Mouse (Mus musculus) midbrain, embryonic 14.5 days (tissue): Measurements from ENCODE around the gene Gm10392. TPM values are rescaled to one million over a fixed set of nuclear protein-coding genes. Genes with fewer than 3 reads are reported as not detected.

ENCODE experiments used
- ATAC-seq: fragments of 200-750 bp; cut with Nextera tagmentation; 2 replicates; pipeline ENCODE4 v1.8.0; 2017; ENCODE audit warnings: moderate number of reproducible peaks, moderate library complexity; ENCODE audit not compliant: low FRiP score, low TSS enrichment
- DNase-seq: peaks from one replicate; pipeline ENCODE4 v3.0.0-alpha.2; 2015
- H3K27ac ChIP-seq: fragments of 300-500 bp; sonication (generic); replicated peaks from 2 replicates; pipeline ENCODE4 v1.5.1; 2014; ENCODE audit warnings: mild to moderate bottlenecking, low read depth, low read length, moderate library complexity
- H3K27me3 ChIP-seq: fragments of 300-500 bp; sonication (generic); 2 replicates; pipeline ENCODE4 v1.6.1; 2014; ENCODE audit warnings: low read length, control low read depth, mixed read lengths; ENCODE audit not compliant: control insufficient read depth, insufficient read depth
- H3K36me3 ChIP-seq: fragments of 300-500 bp; sonication (generic); 2 replicates; pipeline ENCODE4 v1.6.1; 2014; ENCODE audit warnings: low read length, control low read depth; ENCODE audit not compliant: control insufficient read depth, insufficient read depth
- H3K4me1 ChIP-seq: fragments of 300-500 bp; sonication (generic); 2 replicates; pipeline ENCODE4 v1.6.1; 2014; ENCODE audit warnings: mild to moderate bottlenecking, antibody characterized with exemption, low read length, control low read depth; ENCODE audit not compliant: control insufficient read depth, insufficient read depth
- H3K4me2 ChIP-seq: fragments of 300-500 bp; sonication (generic); 2 replicates; pipeline ENCODE4 v1.6.1; 2014; ENCODE audit warnings: mild to moderate bottlenecking, low read length, moderate library complexity
- H3K4me3 ChIP-seq: fragments of 300-500 bp; sonication (generic); replicated peaks from 2 replicates; pipeline ENCODE4 v1.5.1; 2014; ENCODE audit warnings: low read depth, low read length
- H3K9ac ChIP-seq: fragments of 300-500 bp; sonication (generic); replicated peaks from 2 replicates; pipeline ENCODE4 v1.6.1; 2014; ENCODE audit warnings: mild to moderate bottlenecking, low read length, moderate library complexity
- H3K9me3 ChIP-seq: fragments of 300-500 bp; sonication (generic); 2 replicates; pipeline ENCODE4 v1.6.1; 2016; ENCODE audit warnings: low read length, control low read depth, mixed read lengths; ENCODE audit not compliant: control insufficient read depth
- WGBS: fragments of 180-500 bp; shearing (Covaris S2); extraction: QIAGEN DNeasy Blood & Tissue Kit; methylation state at CpG from one replicate; pipeline ENCODE4 v1.1.7; 2014; 5-methylcytosine and 5-hydroxymethylcytosine counted together
- polyA plus RNA-seq: library from polyadenylated mRNA; unstranded; fragments of >200 nt; fragmentation: Nextera tagmentation; extraction: Ambion mirVana; gene quantifications from 2 replicates; pipeline ENCODE4 v1.2.1, GENCODE M21; 2014

Gene Gm10392
- polyA plus RNA-seq, 1 experiment from 2014 or later = not detected

GRCm38 (mm10) chr11:77502481-77502880, 16.5 kb downstream of the Gm10392 start:
- peaks cover 83% of the 10 kb centered on the region for H3K36me3 ChIP-seq
- peaks cover 13% of the 10 kb centered on the region; the same call in 1 of the 2 replicates for H3K4me1 ChIP-seq
- ATAC-seq (no peak), DNase-seq (no peak)
- no peak overlapping the region for H3K4me3 ChIP-seq
- H3K9ac ChIP-seq = no peak overlapping the region
- H3K9me3 ChIP-seq = no peaks in the 10 kb centered on the region
- H3K27ac ChIP-seq = no peak overlapping the region
- no peak overlapping the region for H3K4me2 ChIP-seq
- 88% methylated on average over 6 of the region's 6 CpGs for WGBS
- no peaks in the 10 kb centered on the region for H3K27me3 ChIP-seq

DNA sequence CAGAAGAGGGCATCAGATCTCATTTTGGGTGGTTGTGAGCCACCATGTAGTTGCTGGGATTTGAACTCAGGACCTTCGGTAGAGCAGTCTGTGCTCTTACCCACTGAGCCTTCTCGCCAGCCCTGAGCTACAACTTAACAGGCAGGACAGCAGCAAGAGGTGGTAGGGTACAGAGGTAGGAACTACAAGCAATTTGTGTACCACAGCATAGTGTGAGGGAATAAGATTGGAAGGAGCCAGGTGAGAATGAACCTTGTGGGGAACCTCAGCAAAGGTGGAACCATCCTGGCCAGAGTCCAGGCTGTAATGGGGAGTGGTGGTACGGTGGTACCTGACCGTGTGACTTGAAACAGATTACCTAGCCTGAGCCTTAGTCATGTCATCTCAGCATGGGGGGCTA, 17.0 kb downstream of the Gm10392 start:
- Histone ChIP-seq H3K9me3 (no peaks in the 10 kb centered on the region), H3K27me3 (no peaks in the 10 kb centered on the region), H3K36me3 (peaks cover 78% of the 10 kb centered on the region), H3K4me1 (peaks cover 13% of the 10 kb centered on the region; the same call in 1 of the 2 replicates), H3K4me2 (no peak overlapping the region), H3K4me3 (no peak overlapping the region), H3K9ac (no peak overlapping the region), H3K27ac (no peak overlapping the region)
- DNase-seq (no peak), ATAC-seq (no peak)
- 93% methylated on average over 4 of the region's 4 CpGs for WGBS

- H3K27ac ChIP-seq = no peak overlapping the region
- H3K4me1 ChIP-seq = peaks cover 13% of the 10 kb centered on the region; the same call in 1 of the 2 replicates
- peaks cover 72% of the 10 kb centered on the region for H3K36me3 ChIP-seq
- 17% methylated on average over 5 of the region's 5 CpGs for WGBS
- no peaks in the 10 kb centered on the region for H3K9me3 ChIP-seq
- no peak for ATAC-seq
- H3K4me3 ChIP-seq = no peak overlapping the region
- no peak overlapping the region for H3K9ac ChIP-seq
- peak; percentile 90 for DNase-seq
- H3K27me3 ChIP-seq = no peaks in the 10 kb centered on the region
- H3K4me2 ChIP-seq = no peak overlapping the region
Observed at GRCm38 (mm10) chr11:77501392-77501791, 17.6 kb downstream of the Gm10392 start.

GRCm38 (mm10) chr11:77500361-77501325, 18.4 kb downstream of the Gm10392 start:
- Histone ChIP-seq H3K27me3 (no peaks in the 10 kb centered on the region), H3K4me1 (peaks cover 13% of the 10 kb centered on the region; the same call in 1 of the 2 replicates), H3K9ac (no peak overlapping the region), H3K36me3 (peaks cover 65% of the 10 kb centered on the region), H3K4me3 (no peak overlapping the region), H3K27ac (no peak overlapping the region), H3K9me3 (no peaks in the 10 kb centered on the region), H3K4me2 (no peak overlapping the region)
- WGBS = 74% methylated on average over 17 of the region's 17 CpGs
- DNase-seq (peak; percentile 39), ATAC-seq (no peak)

DNA sequence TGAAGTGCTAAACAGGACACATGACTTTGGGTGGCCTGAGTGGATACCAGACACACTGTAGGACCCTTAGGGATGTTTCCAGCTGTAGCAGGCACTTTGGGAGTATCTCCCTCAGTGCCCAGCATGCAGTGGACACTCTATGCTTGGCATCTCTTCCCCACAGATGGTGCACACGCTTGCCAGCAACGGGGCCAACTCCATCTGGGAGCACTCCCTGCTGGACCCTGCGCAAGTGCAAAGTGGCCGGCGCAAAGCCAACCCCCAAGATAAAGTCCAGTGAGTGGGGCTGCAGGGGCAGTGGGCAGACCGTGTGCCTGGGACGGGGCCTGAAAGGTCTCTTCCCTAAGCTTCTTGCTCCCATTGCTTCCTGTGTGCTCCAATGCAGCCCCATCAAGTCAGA, 19.6 kb downstream of the Gm10392 start:
- Histone ChIP-seq H3K9ac (no peak overlapping the region), H3K27ac (no peak overlapping the region), H3K27me3 (no peaks in the 10 kb centered on the region), H3K4me3 (no peak overlapping the region), H3K36me3 (peaks cover 52% of the 10 kb centered on the region), H3K4me1 (peaks cover 26% of the 10 kb centered on the region), H3K9me3 (no peaks in the 10 kb centered on the region), H3K4me2 (no peak overlapping the region)
- DNase-seq (no peak), ATAC-seq (no peak)
- WGBS = 92% methylated on average over 7 of the region's 7 CpGs

GRCm38 (mm10) chr11:77498261-77499139, 20.5 kb downstream of the Gm10392 start:
- H3K27me3 ChIP-seq = no peaks in the 10 kb centered on the region
- DNase-seq = no peak
- peaks cover 29% of the 10 kb centered on the region for H3K4me1 ChIP-seq
- H3K4me3 ChIP-seq = no peak overlapping the region
- no peaks in the 10 kb centered on the region for H3K9me3 ChIP-seq
- no peak overlapping the region for H3K4me2 ChIP-seq
- peak overlapping the region; percentile 26; the same call in 1 of the 2 replicates for H3K27ac ChIP-seq
- H3K9ac ChIP-seq = no peak overlapping the region
- WGBS = 63% methylated on average over 12 of the region's 12 CpGs
- no peak for ATAC-seq
- peaks cover 43% of the 10 kb centered on the region for H3K36me3 ChIP-seq

DNA sequence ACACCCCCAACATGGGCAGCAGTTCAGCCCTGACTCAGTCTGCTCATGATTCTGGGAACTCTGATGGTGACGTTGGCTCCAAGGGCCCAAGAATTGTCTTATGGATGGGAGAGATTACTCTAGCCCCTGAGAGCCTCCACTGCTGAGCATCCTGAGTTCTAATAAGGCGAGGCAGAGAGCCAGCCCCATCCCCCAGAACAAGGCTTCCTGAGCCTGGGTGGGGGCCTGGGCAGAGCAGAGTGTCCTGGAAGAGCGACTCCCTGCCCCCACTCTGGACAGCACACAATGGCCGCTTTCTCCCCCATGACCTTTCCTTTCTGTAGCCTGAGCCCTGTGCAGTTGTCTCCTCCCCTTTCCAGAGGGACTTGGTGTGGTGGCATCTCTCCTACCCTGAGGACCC, 21.1 kb downstream of the Gm10392 start:
- Histone ChIP-seq H3K27ac (peak overlapping the region; percentile 26; the same call in 1 of the 2 replicates), H3K36me3 (peaks cover 37% of the 10 kb centered on the region), H3K9ac (no peak overlapping the region), H3K4me2 (no peak overlapping the region), H3K4me1 (peaks cover 29% of the 10 kb centered on the region), H3K27me3 (no peaks in the 10 kb centered on the region), H3K9me3 (no peaks in the 10 kb centered on the region), H3K4me3 (no peak overlapping the region)
- DNase-seq = no peak
- WGBS = 35% methylated on average over 3 of the region's 4 CpGs
- no peak for ATAC-seq

- no peaks in the 10 kb centered on the region for H3K9me3 ChIP-seq
- no peak overlapping the region for H3K4me2 ChIP-seq
- H3K4me3 ChIP-seq = no peak overlapping the region
- H3K36me3 ChIP-seq = peaks cover 34% of the 10 kb centered on the region
- no peak overlapping the region for H3K9ac ChIP-seq
- H3K27ac ChIP-seq = 0 out of 2 replicates have a peak overlapping the region, but pooled peaks have one; percentile 9
- peaks cover 30% of the 10 kb centered on the region for H3K4me1 ChIP-seq
- DNase-seq (peak; percentile 61), ATAC-seq (no peak)
- WGBS = 17% methylated on average over 6 of the region's 6 CpGs
- no peaks in the 10 kb centered on the region for H3K27me3 ChIP-seq
Observed at GRCm38 (mm10) chr11:77497341-77497756, 21.6 kb downstream of the Gm10392 start.
